Mouse (Mus musculus) midbrain, embryonic 10.5 days (tissue): Measurements from ENCODE around the gene Adssl1. TPM values are rescaled to one million over a fixed set of nuclear protein-coding genes. Genes with fewer than 3 reads are reported as not detected.

ENCODE experiments used
- DNase-seq: peaks from one replicate; pipeline ENCODE4 v3.0.0-alpha.2; 2017; ENCODE audit warnings: low spot score
- H3K27ac ChIP-seq: fragments of 300-500 bp; sonication (generic); replicated peaks from 2 replicates; pipeline ENCODE4 v1.5.1; 2016; ENCODE audit warnings: mild to moderate bottlenecking
- H3K27me3 ChIP-seq: fragments of 300-500 bp; sonication (generic); 2 replicates; pipeline ENCODE4 v1.6.1; 2016; ENCODE audit warnings: low read depth, mild to moderate bottlenecking; ENCODE audit not compliant: poor library complexity, severe bottlenecking
- H3K36me3 ChIP-seq: fragments of 300-500 bp; sonication (generic); 2 replicates; pipeline ENCODE4 v1.6.1; 2016; ENCODE audit warnings: mild to moderate bottlenecking, moderate library complexity
- H3K4me1 ChIP-seq: fragments of 300-500 bp; sonication (generic); 2 replicates; pipeline ENCODE4 v1.6.1; 2016
- H3K4me3 ChIP-seq: fragments of 300-500 bp; sonication (generic); 2 replicates; pipeline ENCODE4 v1.5.1; 2016; ENCODE audit warnings: mild to moderate bottlenecking, moderate library complexity
- H3K9me3 ChIP-seq: fragments of 300-500 bp; sonication (generic); replicated peaks from 2 replicates; pipeline ENCODE4 v1.6.1; 2016; ENCODE audit warnings: mild to moderate bottlenecking
- WGBS: fragments of 180-500 bp; shearing (Covaris S2); methylation state at CpG from one replicate; pipeline ENCODE4 v1.1.7; 2016; 5-methylcytosine and 5-hydroxymethylcytosine counted together
- microRNA-seq: library from miRNA; unstranded; fragments of <30 nt; microRNA quantifications from one replicate; pipeline ENCODE4, GENCODE M21; 2017
- polyA plus RNA-seq: library from polyadenylated mRNA; unstranded; fragments of >200 nt; fragmentation: Nextera tagmentation; extraction: Ambion mirVana; gene quantifications from 2 replicates; pipeline ENCODE4 v1.2.1, GENCODE M21; 2016

Gene Adssl1
- polyA plus RNA-seq, 1 experiment from 2014 or later, result 3.4 TPM

GRCm38 (mm10) chr12:112679027-112679996 is 59.5 kb downstream of the Adssl1 start:
- DNase-seq, result peak; percentile 57
- H3K36me3 ChIP-seq, result peaks cover 18% of the 10 kb centered on the region
- peaks cover 76% of the 10 kb centered on the region for H3K27me3 ChIP-seq
- H3K9me3 ChIP-seq, result no peaks in the 10 kb centered on the region
- H3K4me1 ChIP-seq, result peaks cover 73% of the 10 kb centered on the region
- peak overlapping the region; percentile 86 for H3K27ac ChIP-seq
- WGBS, result 3% methylated on average over 75 of the region's 87 CpGs
- H3K4me3 ChIP-seq, result peak overlapping the region; percentile 70

GRCm38 (mm10) chr12:112683351-112683750 is 63.5 kb downstream of the Adssl1 start:
- H3K27ac ChIP-seq, result 0 out of 2 replicates have a peak overlapping the region, but pooled peaks have one; percentile 23

GRCm38 (mm10) chr12:112688458-112688857 is 68.6 kb downstream of the Adssl1 start:
- H3K4me1 ChIP-seq, result peaks cover 17% of the 10 kb centered on the region
- H3K27ac ChIP-seq, result no peak overlapping the region
- no peaks in the 10 kb centered on the region for H3K9me3 ChIP-seq
- 80% methylated on average over 15 of the region's 15 CpGs for WGBS
- H3K36me3 ChIP-seq, result peaks cover 6% of the 10 kb centered on the region; the same call in 1 of the 2 replicates
- no peak for DNase-seq
- no peak overlapping the region for H3K4me3 ChIP-seq
- H3K27me3 ChIP-seq, result peaks cover under 1% of the 10 kb centered on the region

More at GRCm38 (mm10) chr12:112683351-112683750, 63.5 kb downstream of the Adssl1 start:
- Histone ChIP-seq H3K36me3 (peaks cover 25% of the 10 kb centered on the region), H3K27me3 (peaks cover 51% of the 10 kb centered on the region), H3K9me3 (no peaks in the 10 kb centered on the region), H3K4me1 (peaks cover 45% of the 10 kb centered on the region), H3K4me3 (no peak overlapping the region)
- no peak for DNase-seq
- 48% methylated on average over 7 of the region's 7 CpGs for WGBS

Small RNA genes within 50 kb of the gene (microRNA-seq; reads per million reads assigned to microRNA genes)
- 1.2 reads per million for gene Mir6939

Other genes starting within 250 kb of the Adssl1 start
- not detected in 2 replicates for gene A530016L24Rik, start 130.6 kb upstream of the Adssl1 start, polyA plus RNA-seq
- 2.8 and 4.9 TPM in 2 replicates for gene Tmem179, start 103.3 kb upstream of the Adssl1 start, polyA plus RNA-seq
- 1.7 and 1.8 TPM in 2 replicates for gene Inf2, start 31.3 kb upstream of the Adssl1 start, polyA plus RNA-seq
- 306 and 361 TPM in 2 replicates for gene Siva1, start 24.6 kb downstream of the Adssl1 start, polyA plus RNA-seq
- gene Akt1, start 54.8 kb downstream of the Adssl1 start, polyA plus RNA-seq, result 44.5 and 46.2 TPM in 2 replicates
- gene Zbtb42, start 58.8 kb downstream of the Adssl1 start, polyA plus RNA-seq, result 8.2 and 9.2 TPM in 2 replicates
- 3.3 and 4.3 TPM in 2 replicates for gene Cep170b, start 100.4 kb downstream of the Adssl1 start, polyA plus RNA-seq
- gene Pld4, start 140.6 kb downstream of the Adssl1 start, polyA plus RNA-seq, result 3.7 and 5.7 TPM in 2 replicates
- gene Ahnak2, start 182.6 kb downstream of the Adssl1 start, polyA plus RNA-seq, result 0.06 and 0.11 TPM in 2 replicates
- gene Clba1, start 188.9 kb downstream of the Adssl1 start, polyA plus RNA-seq, result 13.7 and 14.4 TPM in 2 replicates
- gene Cdca4, start 209.4 kb downstream of the Adssl1 start, polyA plus RNA-seq, result 178 and 181 TPM in 2 replicates
- not detected in 2 replicates for gene Gpr132, start 248.2 kb downstream of the Adssl1 start, polyA plus RNA-seq